Mouse (Mus musculus) brain, adult 2 months (tissue): Measurements from ENCODE around the gene 2610001J05Rik.
A peak's percentile ranks its signal among the peaks of the same experiment; 100 is the strongest.
"Not testable (repeated sequence)": the region's sequence is repeated elsewhere in the genome, so short reads cannot be mapped to it uniquely, and the experiment has no call there.

Source experiments
- DNase-seq: peaks from one replicate; pipeline ENCODE4 v3.0.0; 2011; ENCODE audit warnings: low read depth, low spot score

The 2610001J05Rik gene

DNA sequence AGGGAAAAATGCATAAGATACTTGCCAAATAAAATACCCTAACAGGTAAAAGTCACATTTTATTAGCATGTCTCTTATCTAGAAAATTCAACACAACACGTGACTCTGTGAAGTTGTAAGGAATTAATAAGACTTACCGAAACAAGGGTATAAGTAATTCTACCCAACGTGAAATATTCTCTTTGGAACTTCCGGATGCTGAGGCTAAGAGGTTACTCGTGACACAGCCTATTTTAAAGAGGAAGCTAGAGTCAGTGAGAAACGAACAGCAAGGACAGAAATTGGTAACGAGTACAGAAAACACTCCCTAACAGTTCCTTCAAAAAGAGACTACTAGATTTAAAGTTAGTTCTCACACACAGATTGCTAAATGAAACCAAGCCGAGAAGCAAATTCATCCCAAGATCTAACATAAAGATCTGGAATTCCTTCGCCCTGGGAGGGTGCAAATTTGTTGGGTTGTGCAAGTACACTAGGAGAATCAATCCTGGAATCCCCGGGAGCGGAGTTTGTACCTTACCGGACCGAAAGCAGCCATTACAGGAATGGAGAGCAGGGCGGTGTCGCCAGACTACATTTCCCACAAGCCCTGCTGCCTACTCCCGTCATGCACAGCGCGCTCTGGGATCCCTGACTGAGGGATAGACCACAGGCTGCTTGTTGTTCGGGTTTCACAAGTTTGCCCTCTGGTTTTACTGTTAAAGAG, at the start of gene 2610001J05Rik:
Gene 2610001J05Rik (minus strand): TSS at position 600 of the 706 bp plus-strand sequence.
- peak; percentile 98 for DNase-seq

DNA sequence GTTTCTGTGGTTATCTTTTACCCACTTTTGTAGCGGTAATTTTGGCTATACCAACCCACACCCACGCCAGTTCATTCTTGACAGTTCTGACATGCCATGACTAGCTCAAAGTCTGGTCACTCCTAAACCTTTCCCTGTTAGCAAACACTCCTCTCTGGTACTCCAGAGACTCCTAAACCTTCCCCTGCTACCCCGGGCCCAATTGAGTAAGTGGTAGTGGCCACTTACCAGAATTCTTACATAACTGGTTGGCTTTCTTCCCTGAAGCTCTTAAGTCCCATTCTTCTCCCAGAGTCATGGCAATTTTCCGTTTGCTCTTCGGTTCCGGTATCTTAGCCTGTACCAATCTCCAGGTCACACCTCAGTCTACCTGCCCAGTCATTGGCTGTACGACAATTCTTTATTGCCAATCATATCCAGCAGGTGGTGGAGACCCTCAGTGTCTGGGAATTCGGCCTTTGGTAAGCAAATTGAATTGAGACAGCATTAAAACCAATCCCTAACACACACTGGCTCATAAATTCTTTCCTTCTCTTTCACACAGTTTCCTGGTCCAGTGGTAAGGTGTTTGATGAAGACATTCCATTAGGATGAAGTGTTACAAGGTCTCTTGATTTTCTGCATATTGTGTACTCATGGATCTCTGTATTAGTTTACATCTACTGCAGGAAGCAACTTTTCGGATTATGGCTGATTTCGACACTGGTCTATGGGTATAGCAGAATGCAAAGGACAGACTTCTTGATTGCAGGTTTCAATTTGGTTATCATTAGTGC, 38.6 kb upstream of the 2610001J05Rik start:
- no peak for DNase-seq

DNA sequence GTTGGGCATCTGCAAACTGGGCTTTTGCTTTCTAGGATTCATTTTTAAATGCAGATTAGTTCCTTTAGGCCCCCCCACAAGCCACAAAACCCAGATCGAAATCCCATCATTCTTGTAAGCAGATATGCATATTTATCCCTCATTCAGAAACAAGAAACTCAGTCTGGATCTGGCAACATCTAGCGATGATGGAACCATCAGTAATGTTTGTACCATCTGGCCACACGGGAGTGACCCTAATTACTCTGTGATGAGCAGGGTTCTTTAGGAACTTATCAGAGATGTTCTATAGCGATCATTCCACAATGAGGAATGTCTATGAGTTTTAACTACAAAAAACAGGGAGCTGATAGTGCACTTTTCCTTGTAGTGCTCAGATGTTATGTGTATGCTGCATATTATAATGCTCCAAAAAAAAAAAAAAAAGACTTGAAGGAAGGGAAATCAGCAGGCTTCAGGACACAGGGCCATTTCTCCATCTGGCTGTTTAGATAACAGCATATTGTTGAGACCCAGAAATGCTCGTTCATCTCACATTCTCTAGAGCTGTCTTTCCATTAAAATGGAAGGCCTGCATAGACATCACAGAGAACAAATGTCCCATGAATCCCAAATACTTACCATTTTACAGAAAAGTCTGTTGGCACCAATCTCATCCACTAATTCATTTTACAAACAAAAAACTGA, 31.8 kb upstream of the 2610001J05Rik start:
- peak; percentile 85 for DNase-seq

DNA sequence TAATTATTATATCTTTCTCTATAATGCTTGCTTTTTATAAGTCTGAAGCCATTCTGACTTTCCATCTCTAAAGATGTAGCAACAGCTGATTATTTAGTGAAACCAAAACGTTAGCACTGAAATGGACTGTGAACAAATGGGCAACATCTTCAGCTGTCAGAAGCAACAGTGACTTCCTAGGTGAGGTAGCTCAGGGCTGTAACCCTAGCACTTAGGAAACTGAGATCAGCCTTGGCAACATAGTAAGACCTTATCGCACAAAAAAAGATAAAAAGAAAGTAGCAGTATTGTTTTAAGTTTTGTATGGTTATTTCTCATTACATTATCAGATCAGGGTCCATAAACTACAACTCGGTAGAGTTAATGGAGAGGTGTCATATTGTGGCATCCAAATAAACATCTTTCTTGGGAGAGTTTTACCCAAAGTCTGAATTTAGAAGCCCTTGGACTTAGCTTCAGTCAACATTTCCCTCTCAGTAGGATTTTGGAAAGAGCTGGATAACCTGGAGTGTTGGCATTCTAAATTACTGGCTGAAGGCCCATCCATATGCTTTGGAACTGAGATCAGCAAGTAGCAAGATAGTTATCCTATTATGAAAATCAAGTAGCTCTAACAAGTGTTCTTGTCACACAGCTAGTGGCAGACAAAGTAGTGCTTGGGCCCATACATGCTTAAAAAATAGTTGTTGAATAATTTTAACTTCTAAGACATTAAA, 13.7 kb upstream of the 2610001J05Rik start:
- DNase-seq = peak; percentile 96

DNA sequence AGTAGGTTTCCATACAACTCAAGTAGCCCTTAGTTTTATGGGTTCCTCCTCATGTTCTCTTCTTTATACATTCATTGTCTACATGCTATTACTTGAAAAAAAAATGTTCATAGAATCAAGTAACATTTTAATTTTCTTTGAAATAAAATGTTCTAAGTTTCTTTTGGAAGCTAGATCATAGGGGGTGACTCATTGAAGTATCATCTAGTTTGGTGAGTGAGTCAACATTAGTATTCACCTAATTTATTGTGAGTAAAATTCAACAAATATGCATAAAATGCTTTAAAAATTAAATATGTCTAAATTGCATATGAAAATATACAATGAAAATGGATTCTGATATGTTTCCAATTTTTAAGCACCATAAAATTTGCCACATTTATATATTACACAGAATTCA, 11.6 kb upstream of the 2610001J05Rik start:
- DNase-seq = no peak

DNA sequence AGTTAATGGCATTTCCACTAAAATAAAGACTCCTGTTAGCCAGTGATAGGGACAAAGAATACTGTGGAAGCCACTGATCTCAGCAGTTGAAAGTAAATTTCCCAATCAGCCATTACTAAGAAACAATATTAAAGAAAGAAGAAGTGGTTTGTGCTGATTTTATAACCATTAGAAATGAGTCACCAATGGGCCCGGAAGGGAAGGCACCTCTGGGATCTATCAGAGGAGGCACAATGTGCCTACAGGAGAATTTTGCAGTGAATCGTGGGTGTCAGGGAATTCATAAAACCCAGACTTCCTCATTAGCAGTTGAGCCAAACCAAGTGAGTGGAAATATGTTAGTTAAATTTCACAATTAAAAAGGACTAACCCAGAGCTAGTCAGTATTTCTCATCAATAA, 2.6 kb upstream of the 2610001J05Rik start:
- DNase-seq = peak; percentile 15

DNA sequence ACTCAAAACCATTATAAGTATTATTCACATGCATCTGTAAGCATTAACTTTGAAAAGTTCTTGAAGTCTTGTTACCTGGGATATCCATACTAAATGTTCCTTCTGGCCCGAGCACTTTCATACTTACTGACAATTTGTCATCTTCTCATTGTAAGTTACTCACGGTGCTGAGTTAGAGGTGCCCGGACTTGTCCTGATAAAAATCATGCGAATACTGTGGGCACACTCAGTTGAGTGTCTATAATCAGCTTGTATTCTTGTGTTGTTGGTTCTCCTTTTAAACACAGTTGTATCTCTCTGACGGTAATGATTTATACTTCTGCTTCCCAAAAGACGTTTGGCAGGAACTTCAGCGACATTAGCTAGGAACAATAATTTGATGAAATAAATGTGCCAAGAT, 758 bp upstream of the 2610001J05Rik start:
- DNase-seq = peak; percentile 6

DNA sequence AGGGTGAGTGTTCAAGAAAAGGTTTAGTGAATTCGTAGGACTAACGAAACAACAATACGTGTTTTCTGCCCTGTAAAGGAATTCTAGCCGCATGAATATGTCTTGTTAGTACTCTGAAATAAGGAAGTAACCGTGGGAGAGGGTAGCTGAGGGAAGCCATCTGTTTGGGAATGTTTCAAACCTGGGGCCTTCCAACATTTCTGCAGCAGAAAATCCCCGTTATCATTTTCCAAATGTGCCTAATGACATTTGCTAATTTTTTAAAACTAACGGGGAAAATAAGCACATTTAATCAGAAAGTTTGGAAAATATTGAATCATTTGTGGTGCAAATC, 274 bp upstream of the 2610001J05Rik start:
- DNase-seq = no peak

DNA sequence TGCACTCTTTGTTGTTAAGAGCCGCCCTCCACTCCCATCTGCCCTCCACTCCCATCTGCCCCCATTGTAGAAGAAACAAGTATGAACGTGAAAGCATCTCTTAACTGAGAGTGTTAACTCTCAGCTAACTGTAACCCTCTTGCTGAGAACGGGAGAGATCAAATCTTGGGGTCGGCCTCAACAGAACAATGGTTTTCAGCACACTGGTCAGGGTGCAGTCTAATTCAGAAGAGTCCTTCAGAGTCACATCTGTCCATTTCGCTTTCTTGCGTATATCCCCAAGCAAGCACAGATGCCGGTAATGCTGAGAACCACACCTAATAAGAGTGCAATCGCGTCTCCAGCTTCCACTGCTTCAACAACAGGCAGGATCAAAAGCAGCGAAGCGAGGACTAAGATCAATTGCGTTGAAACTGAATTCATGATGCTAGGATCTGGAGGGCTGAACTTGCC, 1.0 kb downstream of the 2610001J05Rik start:
- DNase-seq = peak; percentile 34

DNA sequence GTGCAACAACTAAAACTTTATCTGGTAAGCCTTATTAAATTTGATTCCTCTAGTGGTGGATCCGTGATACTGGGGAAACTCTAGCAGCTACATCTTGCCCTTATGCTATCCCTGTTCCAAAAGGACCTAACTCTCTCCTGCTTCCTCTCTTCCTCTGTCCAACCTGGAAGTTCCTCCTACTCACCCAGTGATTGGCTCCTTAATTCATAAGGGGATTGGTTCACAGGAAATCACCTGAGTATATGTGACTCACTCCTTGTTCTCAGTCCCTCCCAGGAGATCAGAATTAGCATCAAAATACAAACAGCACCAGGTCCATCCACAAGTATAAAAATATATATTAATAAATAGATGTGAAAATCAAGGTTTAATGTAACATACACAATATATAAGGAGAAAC, 10.7 kb downstream of the 2610001J05Rik start:
- DNase-seq = no peak

DNA sequence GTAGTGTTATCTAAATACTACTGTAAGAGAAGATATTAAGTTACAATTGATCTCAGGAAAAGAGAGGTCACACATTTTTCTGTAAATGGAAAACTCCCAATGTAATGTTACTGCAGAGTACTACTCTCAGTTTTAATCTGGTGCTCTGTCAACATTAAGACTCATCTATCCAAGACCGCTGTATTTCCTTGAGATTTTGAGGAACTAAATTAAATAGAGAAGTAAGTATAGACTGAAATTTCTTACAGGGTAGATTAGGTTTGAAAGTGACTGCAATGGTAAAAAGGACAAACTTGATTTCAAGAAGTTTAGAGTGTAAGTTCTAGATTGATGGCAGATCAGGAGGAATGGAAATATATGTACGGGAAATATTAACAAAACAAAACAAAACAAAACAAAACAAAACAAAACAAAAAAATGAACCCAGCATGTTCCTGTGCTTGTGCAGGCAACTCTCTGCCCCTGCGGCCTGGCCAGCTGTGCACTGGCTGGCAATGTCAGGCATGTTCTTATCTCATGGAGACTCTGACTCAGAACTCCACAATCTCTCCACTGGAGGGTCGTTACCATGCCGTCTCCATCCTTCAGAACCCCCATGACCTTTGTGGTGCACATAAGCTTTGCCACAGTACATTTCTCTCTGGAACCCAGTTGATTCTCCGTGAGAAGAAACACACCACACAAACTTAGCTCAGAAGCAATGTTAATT, 11.3 kb downstream of the 2610001J05Rik start:
- no peak for DNase-seq

DNA sequence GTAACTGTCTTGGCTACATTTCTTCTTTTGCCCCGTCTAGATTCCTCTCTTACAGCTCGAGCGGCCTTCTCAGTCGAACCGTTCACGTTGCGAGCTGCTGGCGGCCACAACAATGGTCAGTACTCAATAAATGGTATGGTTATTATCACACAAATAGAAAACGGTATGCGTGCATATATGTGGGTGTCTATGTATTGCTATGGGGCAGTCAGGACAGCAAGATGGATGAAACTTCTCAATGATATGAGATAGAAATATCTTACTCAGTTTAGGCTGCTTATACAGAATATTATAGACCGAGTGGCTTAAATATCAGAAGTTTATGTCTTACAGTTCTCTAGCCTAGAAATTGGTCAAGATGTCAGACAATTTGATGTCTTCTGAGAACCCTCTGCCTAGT, 17.1 kb downstream of the 2610001J05Rik start:
- no peak for DNase-seq

DNA sequence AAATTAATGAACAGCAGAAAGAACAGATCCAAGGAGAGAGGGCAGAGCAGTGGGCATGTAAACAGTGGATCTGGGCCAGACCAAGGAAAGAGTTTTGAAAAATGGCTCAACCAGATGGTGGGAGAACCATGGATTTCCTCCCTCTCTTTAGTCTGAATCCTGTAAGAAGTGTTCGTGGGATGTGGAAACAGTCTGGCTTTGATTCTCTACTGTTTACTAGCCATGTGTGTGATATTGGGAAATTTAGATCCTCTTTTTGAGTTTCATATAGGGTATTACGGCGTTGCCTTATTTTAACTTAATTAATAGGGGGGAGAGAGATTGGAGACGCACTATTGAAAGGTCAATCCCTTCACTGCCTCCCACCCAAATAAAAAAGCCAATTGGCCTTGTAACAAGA, 18.1 kb downstream of the 2610001J05Rik start:
- DNase-seq = no peak

DNA sequence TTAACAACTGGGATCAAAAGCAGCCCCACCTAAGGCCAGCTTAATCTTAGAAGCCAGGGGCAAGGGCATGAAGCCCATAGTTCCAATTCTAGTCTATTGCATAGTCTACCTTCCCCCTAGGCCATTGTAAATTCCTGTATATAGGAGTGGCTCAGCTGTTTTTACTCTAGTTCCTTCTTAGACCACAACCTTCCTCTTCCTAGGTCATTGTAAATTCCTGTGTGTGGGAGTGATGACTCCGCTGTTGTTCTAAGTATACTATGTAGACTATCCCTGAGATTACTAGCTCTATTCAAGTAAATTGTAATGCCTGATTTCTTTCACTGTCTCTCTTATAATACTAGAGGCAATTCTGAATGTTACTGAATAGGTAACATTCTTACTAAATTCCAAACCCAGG, 25.3 kb downstream of the 2610001J05Rik start:
- not testable (repeated sequence) for DNase-seq

DNA sequence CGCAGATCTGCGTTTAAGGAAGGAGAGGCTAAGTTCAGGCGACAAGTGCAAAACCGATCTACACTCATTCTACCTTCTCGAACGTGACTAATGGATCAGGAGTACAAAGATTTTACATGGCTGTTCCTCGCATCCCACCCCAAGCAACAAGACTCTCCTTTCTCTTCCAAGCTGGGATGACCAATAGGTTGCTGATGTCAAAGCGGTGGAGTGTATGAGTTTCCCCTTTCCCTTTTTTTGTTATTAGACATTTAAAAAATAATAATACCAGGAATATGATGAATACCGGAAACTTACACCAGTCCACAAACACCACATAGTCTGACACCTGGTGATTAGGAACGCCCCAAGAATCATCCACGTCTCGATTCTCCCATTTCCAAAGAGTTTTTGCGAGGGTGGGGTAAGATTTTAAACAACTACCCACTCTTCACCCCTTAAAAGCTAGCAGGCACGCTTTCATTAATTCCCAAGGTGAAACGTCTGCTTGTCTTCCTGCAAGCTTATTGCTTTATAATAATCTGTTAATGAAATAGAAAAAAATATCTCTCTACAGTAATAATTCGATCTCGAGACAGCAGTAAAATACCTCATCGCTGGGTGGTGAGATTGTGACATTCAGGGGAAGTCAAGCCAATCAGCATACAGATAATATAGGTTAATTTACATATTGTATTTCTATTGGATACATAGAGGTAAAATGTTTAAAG, 31.8 kb downstream of the 2610001J05Rik start, which contains the start of gene Gpr85:
Gene Gpr85 (minus strand): TSS at position 598 of the 710 bp plus-strand sequence.
- DNase-seq = peak; percentile 85

DNA sequence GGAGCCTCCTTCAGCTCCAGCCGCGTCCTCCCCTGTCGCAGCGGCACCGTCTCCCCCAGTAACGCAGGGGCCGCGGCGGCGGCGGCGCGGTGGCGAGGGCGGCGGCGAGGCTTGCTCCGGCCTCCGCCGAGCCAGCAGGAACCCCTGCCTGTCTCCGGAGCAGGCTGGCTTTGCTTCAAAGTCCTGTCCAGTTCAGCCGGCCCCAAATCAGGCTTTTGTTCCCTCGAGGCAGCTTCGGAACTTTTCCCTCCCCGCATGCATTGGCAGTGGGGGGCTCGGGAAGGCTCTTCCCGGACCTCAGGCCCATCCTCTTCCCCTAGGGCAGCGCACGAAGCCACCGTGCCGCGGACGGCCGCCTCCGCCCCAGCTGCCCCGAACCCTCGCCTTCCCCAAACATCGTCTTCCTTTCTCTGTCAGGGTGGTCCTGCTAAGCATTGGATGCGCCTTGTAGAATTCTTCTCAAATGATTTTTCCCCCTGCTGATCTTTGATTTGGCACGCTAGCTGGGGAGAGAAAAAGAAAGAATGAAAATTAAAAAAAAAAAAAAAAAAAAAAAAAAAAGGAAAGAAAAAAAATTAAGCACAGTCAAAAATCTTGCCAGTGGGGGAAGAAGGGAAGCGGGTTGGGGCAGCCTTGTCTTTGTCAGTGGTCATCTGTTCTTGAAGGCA, 32.5 kb downstream of the 2610001J05Rik start:
- DNase-seq = peak; percentile 94

DNA sequence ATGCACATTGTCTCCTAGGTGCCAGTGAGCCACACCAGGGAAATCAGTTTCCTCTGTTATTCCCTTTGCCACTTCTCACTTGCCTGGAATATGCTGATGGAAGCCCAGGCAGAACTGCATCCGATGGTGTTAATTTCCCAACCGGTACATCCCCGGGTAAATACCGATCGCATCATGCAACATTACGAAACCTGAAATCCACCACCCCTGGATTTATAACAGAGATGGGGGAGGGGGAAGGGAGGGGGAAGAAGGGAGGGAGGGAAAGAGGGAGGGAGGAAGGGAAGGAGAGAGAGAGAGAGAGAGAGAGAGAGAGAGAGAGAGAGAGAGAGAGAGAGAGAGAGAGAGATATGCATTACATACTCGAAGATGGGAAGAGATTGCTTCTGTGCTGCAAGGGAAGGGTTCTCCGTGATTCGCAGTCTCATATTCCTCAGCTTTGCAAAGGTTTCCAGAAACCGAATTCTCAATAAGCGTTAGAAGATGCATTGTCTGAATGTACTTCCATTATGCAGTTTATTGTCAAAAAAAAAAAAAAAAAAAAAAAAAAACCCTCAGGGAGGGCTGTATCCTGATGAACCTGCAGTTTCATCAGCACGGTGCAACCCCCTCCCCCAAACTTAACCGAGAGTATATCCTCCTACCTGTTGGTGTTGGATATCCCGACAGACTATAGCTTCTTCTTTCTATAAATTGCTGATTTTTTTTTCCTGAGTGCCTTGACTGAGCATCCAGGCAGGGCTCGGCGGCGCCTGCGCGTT, 33.2 kb downstream of the 2610001J05Rik start:
- DNase-seq = peak; percentile 85

DNA sequence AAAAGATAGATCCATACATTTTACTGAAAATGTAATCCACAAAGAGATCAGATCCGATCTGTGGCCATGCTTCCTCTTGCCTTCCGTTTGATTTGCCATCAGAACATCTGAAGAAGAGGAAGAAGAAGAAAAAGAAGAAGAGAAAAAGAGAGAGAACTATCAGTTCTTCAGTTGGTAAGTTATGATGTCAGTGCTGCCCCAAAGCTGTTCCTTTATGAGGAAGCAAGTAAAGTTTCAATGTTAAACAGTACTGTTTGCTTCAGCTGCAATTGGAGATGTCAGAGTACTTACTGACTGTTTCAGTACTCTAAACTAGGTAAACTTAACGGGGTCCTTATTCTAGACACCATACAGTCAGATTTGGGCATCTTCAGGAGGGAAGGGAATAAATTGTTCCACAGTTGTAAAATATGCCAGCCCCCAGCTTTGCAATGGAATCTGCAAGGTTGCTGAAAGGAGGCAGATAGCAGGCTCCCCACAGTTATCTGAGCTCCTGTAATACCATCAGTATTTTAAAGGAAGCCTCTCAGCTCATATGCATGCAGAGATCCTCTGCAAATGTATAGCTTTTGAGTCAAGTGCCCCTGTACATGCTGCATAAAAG, 34.2 kb downstream of the 2610001J05Rik start:
- peak; percentile 48 for DNase-seq
